Mouse (Mus musculus): Measurements from ENCODE around the gene Snx8.

GRCm38 (mm10) chr5:140392701-140393100 lies 3.6 kb upstream of the Snx8 start:
- TF ChIP-seq CTCF (IDR thresholded peaks at IDR 0.05; ENCODE audit: low read depth, low read length) (no peak), POLR2A (IDR thresholded peaks at IDR 0.05; ENCODE audit: extremely low read depth, insufficient read depth, low read length) (no peak)
